Mouse (Mus musculus): ENCODE results near the gene Ube2c. TPM values are rescaled to one million over a fixed set of nuclear protein-coding genes. Genes with fewer than 3 reads are reported as not detected.

Ube2c gene
- total RNA-seq, 1 experiment, result 159 TPM

GRCm38 (mm10) chr2:164744987-164745386 lies 24.7 kb upstream of the Ube2c start:
- peaks cover 0 to 4% of the 10 kb centered on the region in 2 experiments; a peak in 2 of 4 replicates for H3K4me1 ChIP-seq (ENCODE audit: control insufficient read depth in 2 of 2, insufficient read depth in 2 of 2, low read length in 2 of 2, poor library complexity in 1 of 2)
- H3K9ac ChIP-seq (ENCODE audit: insufficient read depth, low read depth, low read length, poor library complexity, severe bottlenecking), result no peak overlapping the region
- peaks cover 8% of the 10 kb centered on the region; the same call in 1 of the 2 replicates for H3K36me3 ChIP-seq (ENCODE audit: control insufficient read depth, insufficient read depth, low read length, poor library complexity, severe bottlenecking)
- in situ Hi-C loops (cut with MboI; ENCODE audit: low sequenced_read_pairs in 2 of 2, unreplicated experiment in 2 of 2), result no loop called here
- DNase-seq (ENCODE audit: low read depth, low spot score), result no peak
- peak overlapping the region in 1 of 2 experiments; percentile 80; a peak in 2 of 4 replicates for H3K4me3 ChIP-seq (ENCODE audit: insufficient read depth in 1 of 2, low read depth in 1 of 2, low read length in 2 of 2, poor library complexity in 1 of 2, severe bottlenecking in 1 of 2)
- H3K9me3 ChIP-seq (ENCODE audit: control insufficient read depth, insufficient read depth, low read depth, low read length), result no peaks in the 10 kb centered on the region
- no peak overlapping the region for H3K27ac ChIP-seq (ENCODE audit: insufficient read depth, low read depth, low read length, poor library complexity, severe bottlenecking)
- TF ChIP-seq HCFC1 (IDR thresholded peaks at IDR 0.05; ENCODE audit: borderline replicate concordance, insufficient read depth, low read length) (no peak), MAFK (IDR thresholded peaks at IDR 0.05; ENCODE audit: insufficient read depth, low read depth, low read length) (no peak), ZC3H11A (IDR thresholded peaks at IDR 0.05; ENCODE audit: borderline replicate concordance, low read depth, low read length) (no peak), CHD2 (IDR thresholded peaks at IDR 0.05; ENCODE audit: low read depth, low read length) (no peak), ZNF384 (IDR thresholded peaks at IDR 0.05; ENCODE audit: low read depth, low read length) (no peak)

DNA sequence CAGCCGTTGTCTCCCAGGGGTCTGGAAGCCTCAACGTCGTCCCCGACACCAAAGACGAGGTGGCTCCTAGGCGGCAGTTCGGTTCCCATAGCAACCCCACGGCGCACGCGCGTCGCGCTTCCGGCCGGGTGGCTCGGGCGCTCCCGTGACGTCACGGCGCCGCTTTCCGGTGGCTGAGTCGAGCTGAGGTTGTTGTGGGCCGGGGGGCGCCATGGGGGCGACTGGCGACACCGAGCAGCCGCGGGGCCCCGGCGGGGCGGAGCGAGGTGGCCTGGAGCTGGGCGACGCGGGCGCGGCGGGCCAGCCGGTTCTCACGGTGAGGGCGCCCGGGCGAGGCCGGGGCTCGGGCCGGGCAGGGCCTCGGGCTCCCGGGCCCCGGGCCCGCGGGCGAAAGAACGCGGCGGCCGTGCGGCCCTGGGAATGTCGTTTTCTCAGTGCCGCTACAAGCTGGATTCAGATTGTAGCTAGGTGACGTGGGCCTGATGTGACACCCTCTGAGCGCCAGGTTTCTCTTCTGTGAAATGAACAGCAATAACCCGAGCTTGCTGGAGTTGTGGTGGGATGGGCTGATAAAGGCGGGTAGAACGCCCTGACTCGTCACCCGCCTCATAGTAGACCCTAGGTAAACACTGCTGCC lies 23.7 kb upstream of the Ube2c start, which contains the start of the genes Wfdc3 and Dnttip1:
Gene Wfdc3, minus strand, starts transcription at position 89 of the 637 bp plus-strand sequence.
Gene Dnttip1, plus strand, starts transcription at position 141 of the 637 bp plus-strand sequence.
- no peak within 1 kb of the TSS for H3K27ac ChIP-seq (ENCODE audit: insufficient read depth, low read depth, low read length, poor library complexity, severe bottlenecking)
- peak within 1 kb of the TSS; percentile 80 to 90 for H3K4me3 ChIP-seq (ENCODE audit: insufficient read depth in 1 of 2, low read depth in 1 of 2, low read length in 2 of 2, poor library complexity in 1 of 2, severe bottlenecking in 1 of 2)
- peak; percentile 84 for DNase-seq (ENCODE audit: low read depth, low spot score)
- TF ChIP-seq HCFC1 (IDR thresholded peaks at IDR 0.05; ENCODE audit: borderline replicate concordance, insufficient read depth, low read length) (peak; percentile 67; the same call in 1 of the 2 replicates), ZNF384 (IDR thresholded peaks at IDR 0.05; ENCODE audit: low read depth, low read length) (no peak)
- H3K36me3 ChIP-seq (ENCODE audit: control insufficient read depth, insufficient read depth, low read length, poor library complexity, severe bottlenecking), result peaks cover 11% of the 10 kb centered on the region
- no peaks in the 10 kb centered on the region for H3K9me3 ChIP-seq (ENCODE audit: control insufficient read depth, insufficient read depth, low read depth, low read length)
- H3K9ac ChIP-seq (ENCODE audit: insufficient read depth, low read depth, low read length, poor library complexity, severe bottlenecking), result peak within 1 kb of the TSS; percentile 93
- in situ Hi-C loops (cut with MboI; ENCODE audit: low sequenced_read_pairs in 2 of 2, unreplicated experiment in 2 of 2), result no loop called here
- H3K4me1 ChIP-seq (ENCODE audit: control insufficient read depth in 2 of 2, insufficient read depth in 2 of 2, low read length in 2 of 2, poor library complexity in 1 of 2), result peaks cover 0 to 4% of the 10 kb centered on the region in 2 experiments; a peak in 2 of 4 replicates

GRCm38 (mm10) chr2:164746693-164747092 lies 23.0 kb upstream of the Ube2c start:
- Histone ChIP-seq H3K4me3 (ENCODE audit: insufficient read depth in 1 of 2, low read depth in 1 of 2, low read length in 2 of 2, poor library complexity in 1 of 2, severe bottlenecking in 1 of 2) (peak overlapping the region; percentile 80 to 90), H3K9ac (ENCODE audit: insufficient read depth, low read depth, low read length, poor library complexity, severe bottlenecking) (peak overlapping the region; percentile 93), H3K4me1 (ENCODE audit: control insufficient read depth in 2 of 2, insufficient read depth in 2 of 2, low read length in 2 of 2, poor library complexity in 1 of 2) (peaks cover 0 to 4% of the 10 kb centered on the region in 2 experiments; a peak in 2 of 4 replicates), H3K27ac (ENCODE audit: insufficient read depth, low read depth, low read length, poor library complexity, severe bottlenecking) (no peak overlapping the region), H3K36me3 (ENCODE audit: control insufficient read depth, insufficient read depth, low read length, poor library complexity, severe bottlenecking) (peaks cover 16% of the 10 kb centered on the region), H3K9me3 (ENCODE audit: control insufficient read depth, insufficient read depth, low read depth, low read length) (no peaks in the 10 kb centered on the region)
- in situ Hi-C loops (cut with MboI; ENCODE audit: low sequenced_read_pairs in 2 of 2, unreplicated experiment in 2 of 2), result no loop called here
- TF ChIP-seq CHD2 (IDR thresholded peaks at IDR 0.05; ENCODE audit: low read depth, low read length), result no peak
- TF ChIP-seq MAFK (IDR thresholded peaks at IDR 0.05; ENCODE audit: insufficient read depth, low read depth, low read length), result no peak
- TF ChIP-seq ZC3H11A (IDR thresholded peaks at IDR 0.05; ENCODE audit: borderline replicate concordance, low read depth, low read length), result no peak
- no peak for TF ChIP-seq HCFC1 (IDR thresholded peaks at IDR 0.05; ENCODE audit: borderline replicate concordance, insufficient read depth, low read length)
- no peak for TF ChIP-seq ZNF384 (IDR thresholded peaks at IDR 0.05; ENCODE audit: low read depth, low read length)
- no peak for DNase-seq (ENCODE audit: low read depth, low spot score)

- in situ Hi-C loops (cut with MboI; ENCODE audit: low sequenced_read_pairs in 2 of 2, unreplicated experiment in 2 of 2), result no loop called here
- peaks cover 22% of the 10 kb centered on the region for H3K36me3 ChIP-seq (ENCODE audit: control insufficient read depth, insufficient read depth, low read length, poor library complexity, severe bottlenecking)
- DNase-seq (ENCODE audit: low read depth, low spot score), result no peak
Measured at GRCm38 (mm10) chr2:164748191-164748590, 21.5 kb upstream of the Ube2c start.

More at GRCm38 (mm10) chr2:164748191-164748590, 21.5 kb upstream of the Ube2c start:
- H3K9me3 ChIP-seq (ENCODE audit: control insufficient read depth, insufficient read depth, low read depth, low read length), result no peaks in the 10 kb centered on the region
- no peak overlapping the region for H3K27ac ChIP-seq (ENCODE audit: insufficient read depth, low read depth, low read length, poor library complexity, severe bottlenecking)
- H3K4me1 ChIP-seq (ENCODE audit: control insufficient read depth in 2 of 2, insufficient read depth in 2 of 2, low read length in 2 of 2, poor library complexity in 1 of 2), result peaks cover 0 to 4% of the 10 kb centered on the region in 2 experiments; a peak in 2 of 4 replicates
- no peak overlapping the region for H3K4me3 ChIP-seq (ENCODE audit: insufficient read depth in 1 of 2, low read depth in 1 of 2, low read length in 2 of 2, poor library complexity in 1 of 2, severe bottlenecking in 1 of 2)
- TF ChIP-seq ZC3H11A (IDR thresholded peaks at IDR 0.05; ENCODE audit: borderline replicate concordance, low read depth, low read length) (no peak), HCFC1 (IDR thresholded peaks at IDR 0.05; ENCODE audit: borderline replicate concordance, insufficient read depth, low read length) (no peak), MAFK (IDR thresholded peaks at IDR 0.05; ENCODE audit: insufficient read depth, low read depth, low read length) (no peak), ZNF384 (IDR thresholded peaks at IDR 0.05; ENCODE audit: low read depth, low read length) (no peak), CHD2 (IDR thresholded peaks at IDR 0.05; ENCODE audit: low read depth, low read length) (no peak)
- H3K9ac ChIP-seq (ENCODE audit: insufficient read depth, low read depth, low read length, poor library complexity, severe bottlenecking), result no peak overlapping the region

Measured in ES-E14 (cell line).